Mouse (Mus musculus): Measurements from ENCODE around the gene Mcoln1.

GRCm38 (mm10) chr8:3500235-3501090 is at the start of gene Mcoln1:
- TF ChIP-seq USF1 (IDR thresholded peaks at IDR 0.05; ENCODE audit: low read depth) (peak; percentile 99), CTCF (IDR thresholded peaks at IDR 0.05; ENCODE audit: control insufficient read depth, insufficient read depth, insufficient read length) (no peak), MYOD1 (IDR thresholded peaks at IDR 0.05; ENCODE audit: control insufficient read depth, insufficient read length, low read depth) (no peak)
